Mouse (Mus musculus) right cerebral cortex, postnatal 14 days (tissue): ENCODE results near the gene Vcp.
A peak's percentile ranks its signal among the peaks of the same experiment; 100 is the strongest.
"Not testable (repeated sequence)": the region's sequence is repeated elsewhere in the genome, so short reads cannot be mapped to it uniquely, and the experiment has no call there.

Source experiments
- DNase-seq: peaks from one replicate; pipeline ENCODE4 v3.0.0; 2022

The Vcp gene

DNA sequence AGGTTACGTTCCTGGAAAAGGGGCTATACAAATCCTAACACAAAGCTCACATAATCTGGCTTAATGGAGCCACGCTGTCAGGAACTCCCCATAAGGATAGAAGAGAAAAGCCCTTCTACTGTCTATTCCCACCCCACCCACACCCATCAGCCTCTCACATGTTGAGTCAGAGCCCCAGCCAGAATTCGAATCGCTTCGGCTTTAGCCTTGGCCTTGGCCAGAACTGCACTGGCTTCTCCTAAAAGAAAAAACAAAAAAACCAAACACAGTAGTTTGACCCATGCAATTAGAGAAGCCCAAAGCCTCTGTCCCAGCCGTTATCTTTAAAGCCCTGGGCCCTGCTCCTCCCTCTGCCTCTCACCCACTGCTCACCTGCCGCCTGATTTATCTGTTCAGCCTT, 28.8 kb upstream of the Vcp start:
- no peak for DNase-seq

DNA sequence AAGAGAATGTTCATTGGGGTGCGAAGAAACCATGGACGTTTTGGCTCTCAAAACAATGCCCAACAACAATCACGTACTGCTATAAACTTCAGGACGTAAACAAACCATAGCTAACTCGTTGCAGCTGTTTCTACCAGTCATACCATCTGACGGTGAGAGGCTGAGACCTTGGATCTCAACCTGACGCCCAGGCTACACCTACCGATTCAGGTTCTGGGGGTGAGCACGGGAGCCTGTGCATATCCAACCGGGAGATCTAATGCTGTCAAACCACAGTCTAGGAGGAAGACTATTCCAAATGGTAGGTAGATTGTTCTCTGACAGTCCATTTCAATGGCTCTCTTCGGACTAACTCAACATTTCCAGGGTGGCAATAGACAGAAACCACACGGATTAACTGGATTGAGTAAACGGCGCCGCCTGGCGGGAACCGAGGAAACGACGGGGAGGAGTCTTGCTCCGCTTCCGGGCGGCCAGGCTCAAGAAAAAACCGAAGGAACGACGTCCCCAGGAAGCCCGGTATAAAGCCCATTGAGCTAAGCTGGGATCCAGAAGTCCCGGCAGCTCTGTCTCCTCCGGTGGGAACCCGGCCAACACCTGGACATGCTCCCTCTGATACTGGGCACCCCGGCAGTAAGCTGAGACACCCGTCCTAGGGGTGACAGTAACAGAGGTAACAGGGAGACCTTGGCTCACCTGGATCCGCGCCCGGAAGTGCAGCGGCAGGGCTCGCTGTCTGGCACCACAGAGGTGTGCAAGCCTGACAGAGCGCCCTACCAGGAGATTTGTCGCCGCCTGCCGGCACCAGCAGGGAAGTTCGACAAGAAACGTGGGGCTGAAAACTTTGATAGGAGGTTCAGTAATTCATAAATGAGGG, 25.0 kb upstream of the Vcp start, which contains the start of gene Pigo:
Gene Pigo (minus strand): TSS at position 736 of the 877 bp plus-strand sequence.
- DNase-seq = peak; percentile 96

DNA sequence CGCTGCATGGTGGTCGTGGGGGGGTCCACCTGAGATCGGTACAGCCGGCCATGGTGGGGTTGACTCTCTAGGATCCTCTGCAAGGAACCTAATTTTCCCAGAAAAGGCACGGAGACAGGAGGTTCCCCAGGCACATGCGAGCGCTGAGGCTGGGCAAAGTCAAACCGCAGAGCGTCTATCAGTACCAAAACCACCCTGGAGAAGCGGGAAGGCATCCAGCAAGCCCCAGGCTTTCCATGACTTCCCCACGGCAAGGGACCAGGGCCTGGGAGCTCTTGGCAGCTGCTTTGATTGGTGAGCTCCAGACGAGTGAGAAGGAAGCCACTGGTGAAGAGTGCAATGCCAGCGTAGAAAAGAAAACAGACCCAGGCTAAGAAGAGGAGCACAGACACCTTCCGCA, 24.4 kb upstream of the Vcp start:
- DNase-seq = no peak

GRCm38 (mm10) chr4:43021341-43021740, 21.0 kb upstream of the Vcp start:
- DNase-seq = no peak

GRCm38 (mm10) chr4:43020876-43021275, 20.6 kb upstream of the Vcp start:
- DNase-seq = no peak

DNA sequence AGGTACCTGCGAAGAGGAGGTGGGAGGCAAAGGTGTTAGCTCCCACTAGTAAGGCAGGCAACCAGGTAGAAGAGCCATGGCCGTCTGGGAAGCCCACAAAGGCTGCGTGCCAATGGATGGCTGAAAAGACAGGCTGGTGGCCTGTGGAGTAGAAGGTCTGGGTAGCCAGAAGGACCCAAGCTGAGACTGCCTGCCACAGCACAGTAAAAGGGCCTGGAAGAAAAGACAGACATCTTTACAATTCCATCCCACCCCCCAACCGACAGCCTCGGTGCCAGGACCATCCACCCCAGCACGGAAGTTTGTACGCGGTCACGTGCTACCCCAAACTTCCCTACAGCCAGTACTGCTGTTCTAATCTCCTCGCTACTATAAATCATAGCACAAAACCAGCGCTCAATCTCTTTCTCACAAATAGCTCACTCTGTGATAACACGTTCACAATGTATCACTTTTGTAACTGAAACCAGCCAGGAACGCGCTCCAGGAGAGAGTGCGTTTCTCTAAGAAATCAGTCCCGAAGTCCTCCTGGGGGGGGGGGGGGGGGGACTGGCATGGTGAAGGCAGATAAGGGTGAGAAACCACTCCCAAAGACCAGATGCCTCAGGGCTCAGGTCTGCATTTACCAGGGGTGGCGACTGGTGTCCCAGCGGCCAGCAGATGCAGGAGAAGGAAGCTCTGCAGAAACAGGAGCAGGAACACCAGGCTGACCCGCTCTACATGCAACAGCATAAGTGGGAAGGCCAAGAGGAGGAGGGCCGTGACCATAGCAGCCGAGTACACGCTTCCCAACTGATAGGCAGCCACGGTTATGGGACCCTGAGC, 19.5 kb upstream of the Vcp start:
- DNase-seq = no peak

- DNase-seq = no peak
These were observed 18.9 kb upstream of the Vcp start for GRCm38 (mm10) chr4:43019176-43019575.

- DNase-seq = no peak
These were observed 17.8 kb upstream of the Vcp start for GRCm38 (mm10) chr4:43018156-43018555.

DNA sequence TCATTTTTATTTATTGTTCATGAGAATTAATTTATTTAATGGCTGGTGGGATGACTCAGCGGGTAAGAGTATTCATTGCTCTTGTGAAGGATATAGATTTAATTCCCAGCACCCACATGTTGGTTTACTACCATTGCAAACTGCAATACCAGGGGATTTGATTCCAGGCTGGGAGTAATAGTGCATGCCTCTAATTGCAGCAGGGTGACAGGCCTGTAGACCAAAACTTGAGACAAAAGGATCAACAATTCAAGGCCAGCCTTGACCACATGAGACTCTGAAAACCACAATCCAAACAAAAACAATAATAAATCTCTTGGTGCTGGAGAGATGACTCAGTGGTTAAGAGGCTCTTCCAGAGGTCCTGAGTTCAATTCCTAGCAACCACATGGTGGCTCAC, 11.8 kb upstream of the Vcp start:
- DNase-seq = no peak

- DNase-seq = peak; percentile 79
These were observed 10.1 kb upstream of the Vcp start, which contains the start of gene Fancg for GRCm38 (mm10) chr4:43010161-43011038. Gene Fancg, minus strand, starts transcription at chr4:43010506.

- DNase-seq = no peak
These were observed 5.5 kb upstream of the Vcp start for GRCm38 (mm10) chr4:43005765-43006164.

DNA sequence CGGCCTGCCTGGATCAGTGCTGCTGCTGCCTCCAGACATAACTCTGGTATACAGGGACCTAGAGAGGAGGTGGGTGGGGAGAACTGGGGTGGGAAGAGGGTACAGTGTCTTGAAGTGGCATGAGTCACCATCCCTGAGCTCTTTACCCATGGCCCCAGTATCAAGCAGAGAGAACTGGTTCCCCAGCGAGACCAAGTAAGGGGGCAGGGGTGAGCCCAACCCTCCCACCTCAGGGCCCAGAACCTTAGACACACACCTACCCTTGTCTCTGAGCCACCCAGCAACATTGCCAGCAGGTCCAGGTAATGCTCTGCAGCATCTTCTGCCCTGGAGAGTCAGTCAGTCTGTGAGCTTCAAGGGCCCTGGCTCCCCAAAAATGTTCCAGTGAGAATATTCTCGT, 4.6 kb upstream of the Vcp start:
- no peak for DNase-seq

GRCm38 (mm10) chr4:43002756-43003439, 2.6 kb upstream of the Vcp start:
- no peak for DNase-seq

DNA sequence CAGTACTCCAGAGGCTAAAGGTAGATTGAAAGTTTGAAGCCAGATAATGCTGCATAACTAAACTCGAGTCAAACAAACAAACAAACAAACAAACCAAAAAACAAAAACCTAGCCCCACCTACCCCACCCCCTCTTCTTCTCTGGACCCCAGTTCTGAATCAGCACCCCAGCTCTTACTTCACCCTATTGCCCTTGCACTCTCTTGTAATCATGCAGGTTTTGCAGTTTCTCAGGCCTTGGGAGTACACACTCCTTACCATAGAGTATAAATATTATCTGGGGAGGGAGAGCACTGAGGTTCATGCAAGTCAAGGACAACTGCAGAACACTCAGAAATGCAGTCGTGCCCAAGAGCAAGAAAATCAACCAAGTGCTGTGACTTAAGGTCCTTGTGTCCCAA, 965 bp upstream of the Vcp start:
- DNase-seq = no peak

DNA sequence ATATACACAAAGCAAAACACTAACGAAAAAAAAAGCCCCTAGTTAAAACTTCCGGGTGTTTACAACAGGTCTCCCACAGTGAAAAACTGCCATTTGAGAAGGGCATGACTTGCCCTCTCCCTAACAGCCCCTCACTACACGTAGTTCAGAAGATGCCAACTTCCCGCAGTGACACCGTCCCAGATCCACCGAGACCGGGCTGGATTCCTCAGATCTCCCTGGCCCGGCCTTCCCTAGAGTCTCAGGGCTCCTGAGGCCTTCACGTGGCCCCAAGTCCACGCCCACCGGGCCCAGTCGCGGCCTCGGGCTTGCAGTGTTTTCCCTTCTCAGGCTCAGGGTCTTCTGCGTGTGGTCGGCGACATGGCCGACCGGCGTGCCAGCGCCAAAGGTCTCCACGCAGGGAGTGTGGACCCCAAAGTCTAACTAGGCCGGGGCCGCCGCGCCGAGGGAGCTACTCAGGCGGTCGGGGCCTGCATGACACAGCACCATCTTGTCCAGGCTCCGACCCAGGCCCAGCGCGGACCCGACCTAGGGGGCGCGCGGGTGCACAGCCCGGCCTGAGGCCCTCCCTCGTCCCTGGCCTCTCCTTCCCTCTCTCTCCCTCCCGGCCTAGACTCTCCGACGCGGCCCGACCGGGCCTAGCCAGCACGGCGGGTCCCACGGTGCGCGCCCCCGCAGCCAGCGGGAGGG, 711 bp downstream of the Vcp start:
- DNase-seq = peak; percentile 59

DNA sequence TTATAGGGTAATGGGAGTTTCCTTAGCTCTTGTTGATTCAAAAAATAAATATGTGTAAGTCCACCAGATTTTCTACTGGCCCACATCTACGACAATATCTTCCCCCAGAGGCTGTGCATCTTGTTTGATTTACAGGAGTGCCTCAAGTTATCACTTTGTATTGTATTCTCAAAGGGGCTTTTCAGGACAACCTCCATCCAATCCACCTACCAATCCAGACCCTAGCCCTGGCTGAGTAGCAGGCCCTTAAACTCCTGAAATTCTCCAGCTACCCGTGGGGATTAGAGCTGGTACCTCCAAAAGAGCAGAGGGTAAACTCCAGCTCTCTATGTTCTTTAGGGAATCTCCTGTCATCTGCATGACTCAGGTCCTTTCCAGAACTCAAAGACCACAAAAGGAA, 2.3 kb downstream of the Vcp start:
- no peak for DNase-seq

DNA sequence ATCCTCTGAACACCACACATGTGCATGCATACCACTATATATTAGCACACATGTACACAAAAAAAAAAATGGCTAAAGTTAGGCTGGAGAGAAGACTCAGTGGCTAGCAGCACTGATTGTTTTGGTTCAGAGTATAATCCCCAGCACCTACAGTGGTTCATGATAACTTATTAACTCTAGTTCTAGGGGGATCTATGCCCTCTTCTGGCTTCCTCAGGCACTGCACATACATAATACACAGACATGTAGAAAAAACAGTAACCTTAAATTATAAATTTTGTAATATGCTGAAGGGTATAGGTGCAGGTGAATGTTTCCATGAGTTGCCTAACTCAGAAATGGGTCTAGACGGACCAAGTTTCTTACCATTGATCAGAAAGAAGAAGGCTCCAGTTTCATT, 12.0 kb downstream of the Vcp start:
- DNase-seq = no peak

- not testable (repeated sequence) for DNase-seq
These were observed 19.8 kb downstream of the Vcp start for GRCm38 (mm10) chr4:42980467-42980866.

DNA sequence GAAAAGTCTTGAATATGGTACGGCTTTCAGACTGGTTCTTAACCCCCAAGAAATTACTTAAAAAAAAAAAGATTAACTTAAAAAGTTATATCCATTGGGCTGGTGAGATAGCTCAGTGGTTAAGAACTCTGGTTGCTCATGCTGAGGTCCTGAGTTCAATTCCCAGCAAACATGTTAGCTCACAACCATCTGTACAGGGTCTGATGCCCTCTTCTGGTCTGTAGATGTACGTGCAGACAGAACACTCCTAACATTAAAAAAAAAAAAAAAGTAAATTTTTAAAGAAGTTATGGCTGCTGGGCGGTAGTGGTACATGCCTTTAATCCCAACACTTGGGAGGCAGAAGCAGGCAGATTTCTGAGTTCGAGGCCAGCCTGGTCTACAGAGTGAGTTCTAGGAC, 22.2 kb downstream of the Vcp start:
- DNase-seq = no peak

DNA sequence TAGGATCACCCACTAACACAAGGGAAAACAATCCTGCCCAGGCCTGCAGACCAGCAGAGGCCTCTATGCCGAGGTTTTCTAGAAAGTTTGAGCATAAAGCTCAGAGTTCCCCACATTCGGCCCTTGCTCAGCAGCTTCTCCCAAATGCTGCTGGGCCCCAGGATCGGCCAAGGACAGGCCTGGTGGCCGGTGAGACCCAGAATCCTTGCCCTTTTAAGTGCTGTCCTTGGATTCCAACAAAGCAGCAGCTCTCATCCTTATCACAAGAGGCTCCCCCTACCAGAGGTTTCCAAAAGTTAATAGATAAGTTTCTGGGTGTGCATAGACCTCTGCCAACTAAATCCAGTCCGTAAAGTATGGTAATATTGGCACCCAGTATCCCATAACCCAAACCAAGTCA, 26.4 kb downstream of the Vcp start:
- no peak for DNase-seq

- no peak for DNase-seq
These were observed 27.4 kb downstream of the Vcp start for GRCm38 (mm10) chr4:42972952-42973351.

DNA sequence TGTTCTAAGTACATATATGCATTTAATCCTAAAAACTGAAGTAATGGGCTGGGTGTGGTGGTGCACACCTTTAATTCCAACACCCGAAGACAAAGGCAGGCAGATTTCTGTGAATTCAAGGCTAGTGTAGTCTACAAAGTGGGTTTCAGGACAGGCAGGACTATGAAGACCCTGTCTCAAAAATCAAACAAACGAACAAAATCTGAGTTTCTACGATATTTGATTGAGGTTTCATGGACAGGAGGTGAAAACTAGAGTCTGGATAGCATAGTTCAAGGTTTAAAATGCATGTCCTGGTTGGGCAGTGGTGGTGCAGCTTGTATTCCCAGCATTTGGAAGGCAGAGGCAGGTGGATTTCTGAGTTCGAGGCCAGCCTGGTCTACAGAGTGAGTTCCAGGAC, 31.0 kb downstream of the Vcp start, which contains the start of gene 1700022I11Rik:
Gene 1700022I11Rik (plus strand): TSS at position 301 of the 400 bp plus-strand sequence.
- no peak for DNase-seq
